Mouse (Mus musculus): Measurements from ENCODE around the gene Wdtc1.

The Wdtc1 gene

DNA sequence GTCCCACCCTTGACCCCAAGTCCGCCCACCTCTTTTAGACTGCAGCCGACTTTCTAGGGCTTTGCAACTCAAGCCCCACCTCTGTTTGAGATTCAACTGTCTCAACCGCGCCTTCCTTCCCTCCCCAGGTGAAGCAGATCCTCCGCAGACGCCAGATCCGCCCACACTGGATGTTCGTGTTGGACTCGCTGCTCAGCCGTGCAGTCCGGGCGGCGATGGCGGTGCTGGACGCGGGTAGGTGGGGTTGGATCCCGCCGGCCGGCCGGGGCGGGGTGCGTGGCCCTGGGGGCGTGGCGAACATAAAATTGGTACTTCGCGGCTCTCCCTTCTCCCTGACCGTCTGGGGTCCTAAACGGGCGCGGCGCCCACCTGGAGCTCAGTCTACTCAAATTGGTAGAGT, 102.1 kb downstream of the Wdtc1 start:
- peak; percentile 44 for DNase-seq (ENCODE audit: low spot score)

DNA sequence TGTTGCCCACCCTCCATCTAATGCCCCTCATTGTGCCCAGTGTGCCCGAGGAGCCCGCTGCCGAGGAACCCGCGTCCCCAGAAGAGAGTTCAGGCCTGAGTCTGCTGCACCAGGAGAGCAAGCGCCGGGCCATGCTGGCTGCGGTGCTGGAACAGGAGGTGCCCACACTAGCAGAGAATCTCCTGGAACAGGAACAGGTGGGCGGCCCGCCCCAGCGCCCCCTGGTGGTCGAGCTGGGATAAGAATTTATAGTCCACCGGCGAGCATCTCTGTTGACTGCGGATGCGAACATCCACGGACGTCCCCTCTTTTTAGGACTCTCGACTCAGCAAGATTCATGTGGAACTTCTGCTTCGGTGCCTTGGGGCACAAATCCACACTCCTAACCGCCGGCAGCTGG, 102.7 kb downstream of the Wdtc1 start:
- DNase-seq (ENCODE audit: low spot score) = peak; percentile 65

GRCm38 (mm10) chr4:133247806-133248449, 105.4 kb downstream of the Wdtc1 start:
- no peak for DNase-seq (ENCODE audit: low spot score)

- DNase-seq (ENCODE audit: low spot score) = no peak
These were observed 106.2 kb downstream of the Wdtc1 start for GRCm38 (mm10) chr4:133247072-133247471.

DNA sequence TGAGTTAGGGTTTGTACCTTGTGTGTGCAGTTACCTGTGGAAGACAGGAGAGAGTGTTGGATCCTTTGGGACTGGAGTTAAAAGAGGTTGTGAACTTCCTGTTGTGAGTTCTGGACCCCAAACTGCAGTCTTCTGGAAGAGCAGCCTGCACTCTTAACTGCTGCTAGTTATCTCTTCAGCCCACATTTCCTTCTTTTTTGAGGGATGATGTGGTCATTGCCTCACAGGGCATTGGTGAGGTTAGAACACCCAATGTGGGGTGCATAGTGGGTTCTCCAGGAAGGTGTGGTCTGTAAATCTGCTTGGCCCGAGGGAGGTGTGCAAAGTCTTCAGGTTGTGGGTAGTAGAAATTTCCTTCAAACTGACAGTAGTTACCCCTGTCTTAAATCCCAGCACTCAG, 109.0 kb downstream of the Wdtc1 start:
- no peak for DNase-seq (ENCODE audit: low spot score)

DNA sequence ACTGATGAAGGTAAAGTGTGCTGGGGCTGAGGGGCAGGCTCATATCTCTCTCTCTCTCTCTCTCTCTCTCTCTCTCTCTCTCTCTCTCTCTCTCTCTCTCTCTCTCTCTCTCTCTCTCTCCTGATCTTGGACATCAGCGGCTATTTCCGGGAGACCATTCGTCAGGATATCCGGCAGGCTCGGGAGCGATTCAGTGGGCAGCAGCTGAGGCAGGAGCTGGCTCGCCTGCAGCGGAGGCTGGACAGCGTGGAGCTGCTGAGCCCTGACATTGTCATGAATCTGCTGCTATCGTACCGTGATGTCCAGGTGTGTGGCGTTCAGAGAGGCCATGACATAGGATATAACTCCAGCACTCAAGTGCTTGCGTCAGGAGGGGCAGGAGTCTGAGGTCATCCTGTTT, 109.7 kb downstream of the Wdtc1 start:
- no peak for DNase-seq (ENCODE audit: low spot score)

- DNase-seq (ENCODE audit: low spot score) = no peak
These were observed 110.6 kb downstream of the Wdtc1 start for GRCm38 (mm10) chr4:133242710-133243109.

Measured in embryo, embryonic 10 days (tissue).